Mouse (Mus musculus) lung, embryonic 15.5 days (tissue): ENCODE measurements at regions not wholly inside any gene's neighbourhood (a gene's known extent, or its start where the extent isn't known, plus 50 kb on each side); places are given as distances from the start of the nearest gene placed in this dataset.

Experiments
- ATAC-seq: fragments of 200-750 bp; cut with Nextera tagmentation; 2 replicates; pipeline ENCODE4 v1.8.0; 2017; ENCODE audit warnings: moderate number of reproducible peaks, borderline replicate concordance; ENCODE audit not compliant: low FRiP score, low TSS enrichment; ENCODE audit errors: extremely low read depth
- H3K27ac ChIP-seq: fragments of 300-500 bp; sonication (generic); 2 replicates; pipeline ENCODE4 v1.5.1; 2015; ENCODE audit warnings: moderate library complexity, mild to moderate bottlenecking, inconsistent platforms
- H3K27me3 ChIP-seq: fragments of 300-500 bp; sonication (generic); 2 replicates; pipeline ENCODE4 v1.6.1; 2015; ENCODE audit warnings: inconsistent platforms
- H3K36me3 ChIP-seq: fragments of 300-500 bp; sonication (generic); 2 replicates; pipeline ENCODE4 v1.6.1; 2015; ENCODE audit warnings: inconsistent platforms
- H3K4me1 ChIP-seq: fragments of 300-500 bp; sonication (generic); 2 replicates; pipeline ENCODE4 v1.6.1; 2015; ENCODE audit warnings: inconsistent platforms
- H3K4me2 ChIP-seq: fragments of 300-500 bp; sonication (generic); 2 replicates; pipeline ENCODE4 v1.6.1; 2015; ENCODE audit warnings: inconsistent platforms, mild to moderate bottlenecking, moderate library complexity
- H3K4me3 ChIP-seq: fragments of 300-500 bp; sonication (generic); 2 replicates; pipeline ENCODE4 v1.5.1; 2015; ENCODE audit warnings: mild to moderate bottlenecking, inconsistent platforms
- H3K9ac ChIP-seq: fragments of 300-500 bp; sonication (generic); 2 replicates; pipeline ENCODE4 v1.6.1; 2015; ENCODE audit warnings: inconsistent platforms
- H3K9me3 ChIP-seq: fragments of 300-500 bp; sonication (generic); 2 replicates; pipeline ENCODE4 v1.6.1; 2016; ENCODE audit warnings: inconsistent platforms
- WGBS: fragments of 180-500 bp; shearing (Covaris S2); methylation state at CpG from one replicate; pipeline ENCODE4 v1.1.7; 2015; 5-methylcytosine and 5-hydroxymethylcytosine counted together

DNA sequence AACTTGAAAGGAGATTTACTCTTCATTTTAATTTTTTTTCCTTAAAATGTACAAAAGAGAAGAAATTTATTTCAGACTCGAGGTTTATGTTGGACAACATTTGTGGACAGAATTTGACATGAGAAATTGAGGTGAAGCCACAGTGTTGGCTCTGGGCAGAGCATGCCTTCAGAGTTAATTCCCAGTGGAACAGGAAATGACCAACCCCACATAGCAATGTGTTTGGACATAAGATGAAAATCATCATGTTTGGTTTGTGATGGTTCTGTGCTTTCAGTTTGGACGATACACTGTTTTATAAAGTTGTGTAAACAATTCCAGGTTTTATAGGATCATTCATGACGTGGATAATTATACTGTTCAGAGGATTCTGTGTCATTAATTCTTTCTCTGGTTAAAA is 271.9 kb upstream of the Mettl25 start:
- no peak overlapping the region for H3K4me3 ChIP-seq
- WGBS: 23% methylated on average over 3 of the region's 3 CpGs
- H3K27me3 ChIP-seq: no peaks in the 10 kb centered on the region
- no peak for ATAC-seq
- no peak overlapping the region for H3K9ac ChIP-seq
- H3K27ac ChIP-seq: no peak overlapping the region
- no peaks in the 10 kb centered on the region for H3K36me3 ChIP-seq
- no peaks in the 10 kb centered on the region for H3K4me1 ChIP-seq
- no peaks in the 10 kb centered on the region for H3K9me3 ChIP-seq
- no peak overlapping the region for H3K4me2 ChIP-seq

DNA sequence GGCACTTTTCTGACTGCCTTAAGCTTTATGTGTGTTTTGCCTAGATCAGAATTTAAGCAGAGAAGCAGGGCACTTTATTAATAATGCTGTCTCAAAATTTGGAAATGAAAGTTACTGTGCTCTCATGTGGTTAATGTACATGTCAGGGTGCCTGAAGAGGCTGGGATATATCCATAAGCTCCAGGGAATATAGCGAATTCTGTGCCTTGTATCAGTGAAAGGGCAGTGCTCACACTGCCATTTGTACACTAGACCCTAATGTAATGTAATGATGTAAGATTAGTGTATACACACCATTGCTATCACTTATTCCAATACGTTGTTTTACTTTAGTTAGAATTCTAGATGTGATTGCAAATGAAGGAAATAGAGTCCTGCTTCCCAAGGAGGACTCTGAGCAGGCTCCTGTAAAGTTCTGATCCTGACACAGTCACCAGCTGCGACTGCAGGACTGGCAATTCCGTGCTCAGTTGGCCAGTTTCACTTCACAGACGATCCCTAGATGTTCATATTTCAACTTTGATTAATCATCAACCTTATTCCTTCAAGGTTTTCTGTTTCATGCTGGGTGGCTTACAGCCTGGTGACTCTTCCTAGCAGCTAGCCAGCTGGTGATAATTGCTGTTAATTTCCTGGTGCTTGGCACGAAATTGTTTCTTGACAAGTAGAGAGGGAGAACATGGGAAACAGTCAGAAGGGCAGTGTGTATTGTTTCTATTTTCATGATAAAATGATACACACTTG is 273.7 kb upstream of the Mettl25 start:
- Histone ChIP-seq H3K4me3 (no peak overlapping the region), H3K27ac (no peak overlapping the region), H3K36me3 (no peaks in the 10 kb centered on the region), H3K27me3 (no peaks in the 10 kb centered on the region), H3K9me3 (no peaks in the 10 kb centered on the region), H3K9ac (no peak overlapping the region), H3K4me1 (no peaks in the 10 kb centered on the region), H3K4me2 (no peak overlapping the region)
- WGBS: 46% methylated on average over 6 of the region's 6 CpGs
- ATAC-seq: no peak

DNA sequence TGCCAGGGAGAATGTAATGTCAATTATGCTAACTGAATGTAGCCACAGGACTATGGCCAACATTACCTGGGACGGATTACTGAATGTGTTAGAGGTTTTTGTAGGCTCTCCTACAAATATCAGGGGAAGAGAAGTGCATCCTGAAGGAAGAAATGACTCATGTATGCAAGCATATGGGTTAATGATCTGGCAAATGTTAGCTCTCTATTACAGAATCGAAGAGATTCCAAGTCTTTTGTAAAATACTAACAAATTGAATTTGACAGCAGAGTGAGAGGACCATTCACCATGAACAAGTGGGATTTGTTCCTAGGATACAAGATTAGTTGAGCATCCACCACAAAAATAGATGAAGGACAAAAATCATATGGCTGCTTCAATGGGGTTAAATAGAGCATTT is 280.6 kb upstream of the Mettl25 start:
- Histone ChIP-seq H3K9ac (no peak overlapping the region), H3K27me3 (no peaks in the 10 kb centered on the region)
- 78% methylated on average over 2 of the region's 2 CpGs for WGBS

DNA sequence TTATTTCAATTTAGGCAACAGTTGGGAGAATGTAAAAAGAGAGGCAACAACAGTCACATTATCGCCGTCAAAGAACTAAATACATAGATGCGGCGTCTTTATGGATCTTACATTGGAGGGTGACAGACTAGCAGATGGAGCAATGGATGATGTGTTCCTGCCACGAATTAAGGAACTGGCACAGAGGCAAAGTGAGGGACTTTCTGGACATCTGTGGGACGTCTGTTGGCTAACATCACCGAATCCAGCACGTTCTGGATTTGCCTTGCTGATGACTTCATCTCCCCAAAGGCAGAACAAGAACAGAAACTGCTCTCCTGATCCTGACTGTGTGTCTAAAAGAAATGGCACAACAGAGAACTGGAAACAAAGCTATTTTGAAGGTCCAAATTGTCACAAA is 281.8 kb upstream of the Mettl25 start:
- no peak for ATAC-seq
- Histone ChIP-seq H3K9ac (no peak overlapping the region), H3K36me3 (no peaks in the 10 kb centered on the region), H3K27me3 (no peaks in the 10 kb centered on the region), H3K4me3 (no peak overlapping the region), H3K27ac (no peak overlapping the region), H3K4me2 (no peak overlapping the region), H3K4me1 (no peaks in the 10 kb centered on the region), H3K9me3 (no peaks in the 10 kb centered on the region)
- WGBS: 79% methylated on average over 8 of the region's 8 CpGs

More for the DNA sequence above, 280.6 kb upstream of the Mettl25 start:
- Histone ChIP-seq H3K4me1 (no peaks in the 10 kb centered on the region), H3K9me3 (no peaks in the 10 kb centered on the region), H3K4me2 (no peak overlapping the region), H3K36me3 (no peaks in the 10 kb centered on the region), H3K27ac (no peak overlapping the region), H3K4me3 (no peak overlapping the region)
- ATAC-seq: no peak

DNA sequence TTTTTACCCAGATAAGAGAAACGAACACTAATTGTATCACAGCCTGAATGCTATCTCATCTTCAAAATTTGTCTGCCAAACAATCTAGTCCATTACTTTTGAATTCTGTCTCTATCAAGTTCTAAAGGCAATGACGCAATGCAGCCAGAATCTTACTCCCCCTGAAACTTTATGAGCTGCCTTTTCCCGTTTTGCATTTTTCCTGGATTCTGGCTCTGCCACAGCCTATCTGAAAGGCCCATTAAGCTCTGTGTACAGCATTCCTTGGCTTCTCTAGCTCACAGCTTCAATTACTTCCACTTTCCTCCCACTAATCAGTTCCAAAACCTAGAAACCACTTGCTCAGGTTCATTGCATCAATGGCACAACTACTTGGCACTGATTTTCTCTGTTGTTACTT is 298.0 kb upstream of the Ppfia2 start:
- 54% methylated on average over 3 of the region's 3 CpGs for WGBS
- Histone ChIP-seq H3K27ac (no peak overlapping the region), H3K4me2 (no peak overlapping the region)

DNA sequence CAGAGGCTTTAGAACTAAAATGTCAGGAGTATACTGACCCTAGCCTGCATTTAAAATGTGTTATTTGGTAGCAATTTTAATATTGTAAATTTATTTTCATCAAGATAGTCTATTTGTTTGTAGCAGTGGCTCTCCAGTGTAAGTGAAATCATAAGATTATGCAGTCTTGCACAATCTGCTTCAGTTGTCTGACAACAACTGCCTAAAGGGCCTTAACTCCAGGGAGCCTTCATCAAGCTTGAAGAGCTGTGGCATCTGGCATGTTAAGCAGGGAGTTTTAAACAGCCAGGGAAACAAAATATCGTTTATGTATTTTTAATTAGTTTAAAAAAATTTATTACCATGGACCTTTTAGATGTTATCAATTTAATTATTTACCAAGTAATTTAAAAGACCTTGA is 295.7 kb upstream of the Ppfia2 start:
- WGBS: 46% methylated on average over 1 of the region's 1 CpGs
- no peak overlapping the region for H3K4me2 ChIP-seq
- no peaks in the 10 kb centered on the region for H3K9me3 ChIP-seq
- H3K9ac ChIP-seq: no peak overlapping the region
- no peaks in the 10 kb centered on the region for H3K4me1 ChIP-seq
- no peak overlapping the region for H3K4me3 ChIP-seq
- H3K36me3 ChIP-seq: no peaks in the 10 kb centered on the region
- H3K27ac ChIP-seq: no peak overlapping the region
- H3K27me3 ChIP-seq: no peaks in the 10 kb centered on the region
- no peak for ATAC-seq

More for the DNA sequence above, 298.0 kb upstream of the Ppfia2 start:
- no peaks in the 10 kb centered on the region for H3K27me3 ChIP-seq
- no peaks in the 10 kb centered on the region for H3K9me3 ChIP-seq
- no peak for ATAC-seq
- H3K4me1 ChIP-seq: no peaks in the 10 kb centered on the region
- no peak overlapping the region for H3K9ac ChIP-seq
- no peak overlapping the region for H3K4me3 ChIP-seq
- H3K36me3 ChIP-seq: no peaks in the 10 kb centered on the region

DNA sequence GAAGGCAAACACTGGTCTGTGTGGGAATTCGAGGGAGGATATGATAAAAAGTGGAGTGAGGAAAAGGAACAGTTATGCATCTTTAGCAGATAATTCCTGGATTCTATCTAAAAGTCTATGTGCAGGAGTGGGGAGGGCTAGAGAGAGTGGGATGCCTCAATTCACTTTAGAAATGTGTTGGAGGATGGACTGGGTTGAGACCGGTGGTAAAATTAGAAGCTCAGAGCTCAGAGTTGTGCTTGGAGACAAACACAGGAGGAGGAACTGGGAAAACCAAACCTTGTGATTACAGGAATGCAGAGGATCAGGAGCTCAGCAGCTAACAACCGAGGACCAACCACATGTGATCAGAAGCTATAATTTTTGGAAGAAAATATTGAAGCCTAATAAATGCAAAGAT is 290.5 kb upstream of the Ppfia2 start:
- no peak for ATAC-seq
- Histone ChIP-seq H3K4me3 (no peak overlapping the region), H3K9ac (no peak overlapping the region), H3K4me1 (no peaks in the 10 kb centered on the region), H3K36me3 (no peaks in the 10 kb centered on the region), H3K27me3 (no peaks in the 10 kb centered on the region), H3K9me3 (no peaks in the 10 kb centered on the region), H3K27ac (no peak overlapping the region), H3K4me2 (no peak overlapping the region)
- WGBS: 79% methylated on average over 3 of the region's 3 CpGs

DNA sequence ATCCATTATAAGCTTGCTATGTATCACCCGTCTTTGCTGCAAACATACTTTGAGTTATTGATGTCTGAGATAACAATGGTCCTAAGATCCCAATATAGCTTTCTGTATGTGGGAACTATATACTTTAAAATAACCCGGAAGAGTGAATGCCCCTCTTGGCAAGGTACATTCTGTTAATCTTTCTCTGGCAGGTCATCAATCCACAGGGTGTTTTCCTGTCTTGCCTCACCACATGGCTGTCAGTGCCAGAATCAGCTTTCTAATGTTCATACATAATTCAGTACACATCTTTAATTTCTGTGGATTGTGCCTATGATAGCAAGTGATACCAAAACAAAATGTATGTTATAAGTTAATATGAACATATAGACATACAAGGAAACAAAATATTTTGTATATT is 267.6 kb upstream of the Ppfia2 start:
- Histone ChIP-seq H3K9me3 (no peaks in the 10 kb centered on the region), H3K4me1 (no peaks in the 10 kb centered on the region), H3K9ac (no peak overlapping the region), H3K4me2 (no peak overlapping the region), H3K27ac (no peak overlapping the region), H3K36me3 (no peaks in the 10 kb centered on the region), H3K4me3 (no peak overlapping the region), H3K27me3 (no peaks in the 10 kb centered on the region)
- no peak for ATAC-seq
- WGBS: 49% methylated on average over 2 of the region's 2 CpGs

DNA sequence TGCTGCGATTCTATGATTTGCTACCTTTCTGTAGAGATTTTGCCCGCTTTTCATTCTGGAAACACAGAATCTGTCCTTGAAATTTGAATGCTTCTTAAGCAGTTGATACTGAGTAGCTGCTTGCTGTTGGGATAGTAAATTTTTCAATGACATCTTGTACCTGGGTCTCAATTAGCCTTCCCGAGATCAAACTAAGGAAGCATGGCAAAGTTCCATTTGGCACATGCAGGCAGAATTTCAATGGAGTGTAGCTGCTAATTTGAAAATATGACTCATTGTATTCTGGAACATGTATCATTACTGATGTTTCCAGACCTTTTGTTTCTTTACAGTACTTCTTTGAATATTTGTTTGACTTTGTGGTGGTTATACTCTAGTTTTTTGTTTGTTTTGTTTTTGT is 245.9 kb upstream of the Ppfia2 start:
- Histone ChIP-seq H3K9ac (no peak overlapping the region), H3K4me3 (no peak overlapping the region), H3K36me3 (no peaks in the 10 kb centered on the region), H3K27me3 (no peaks in the 10 kb centered on the region), H3K4me2 (no peak overlapping the region), H3K4me1 (no peaks in the 10 kb centered on the region), H3K27ac (no peak overlapping the region), H3K9me3 (no peaks in the 10 kb centered on the region)
- ATAC-seq: no peak
- 86% methylated on average over 3 of the region's 3 CpGs for WGBS

DNA sequence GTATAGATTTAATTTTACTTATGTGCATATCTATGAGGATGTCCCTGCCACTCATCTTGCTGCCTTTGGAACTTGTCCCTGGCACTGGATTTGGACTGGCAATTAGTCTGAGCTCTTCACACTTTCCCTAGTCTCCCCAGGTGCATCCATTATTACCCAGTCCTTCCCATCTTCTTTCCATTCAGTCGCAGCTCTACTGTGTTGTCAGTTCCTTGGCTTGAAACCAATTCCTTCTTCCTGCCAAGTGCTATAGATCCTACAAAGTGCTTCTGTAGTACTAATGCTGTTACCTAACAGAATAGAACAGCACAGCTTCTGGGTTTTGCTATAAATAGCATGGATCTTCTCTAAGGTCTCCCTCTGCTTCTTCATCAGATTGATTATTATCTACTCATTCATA is 228.0 kb upstream of the Ppfia2 start:
- H3K4me2 ChIP-seq: no peak overlapping the region
- H3K9ac ChIP-seq: no peak overlapping the region
- H3K36me3 ChIP-seq: no peaks in the 10 kb centered on the region
- H3K9me3 ChIP-seq: no peaks in the 10 kb centered on the region
- no peak overlapping the region for H3K4me3 ChIP-seq
- H3K4me1 ChIP-seq: peaks cover 4% of the 10 kb centered on the region; the same call in 1 of the 2 replicates
- H3K27ac ChIP-seq: no peak overlapping the region
- no peaks in the 10 kb centered on the region for H3K27me3 ChIP-seq
- WGBS: 35% methylated on average over 1 of the region's 1 CpGs
- peak; percentile 89 for ATAC-seq

DNA sequence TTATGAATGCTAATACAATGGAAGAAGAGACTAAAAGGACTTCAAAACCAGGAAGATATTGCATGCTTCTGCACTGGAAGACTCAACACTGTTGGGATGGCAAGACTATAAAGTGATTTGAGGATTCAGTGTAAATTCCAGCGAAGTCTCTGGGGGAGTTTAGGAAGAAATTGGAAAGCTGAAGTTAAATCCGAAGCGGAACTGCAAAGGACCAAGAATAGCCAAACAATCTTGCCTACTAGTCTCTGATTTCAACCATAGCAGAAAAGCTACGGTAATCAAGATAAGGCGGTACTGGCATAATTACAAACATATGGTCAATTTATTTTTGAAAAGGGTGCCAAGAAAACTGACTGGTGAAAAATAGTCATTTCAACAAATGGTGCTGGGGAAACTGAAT is 216.0 kb upstream of the Ppfia2 start:
- H3K9ac ChIP-seq: no peak overlapping the region
- no peak overlapping the region for H3K27ac ChIP-seq
- no peak for ATAC-seq
- H3K36me3 ChIP-seq: no peaks in the 10 kb centered on the region
- WGBS: 71% methylated on average over 5 of the region's 5 CpGs
- no peak overlapping the region for H3K4me2 ChIP-seq
- no peaks in the 10 kb centered on the region for H3K27me3 ChIP-seq
- H3K4me3 ChIP-seq: no peak overlapping the region
- no peaks in the 10 kb centered on the region for H3K4me1 ChIP-seq
- H3K9me3 ChIP-seq: no peaks in the 10 kb centered on the region

DNA sequence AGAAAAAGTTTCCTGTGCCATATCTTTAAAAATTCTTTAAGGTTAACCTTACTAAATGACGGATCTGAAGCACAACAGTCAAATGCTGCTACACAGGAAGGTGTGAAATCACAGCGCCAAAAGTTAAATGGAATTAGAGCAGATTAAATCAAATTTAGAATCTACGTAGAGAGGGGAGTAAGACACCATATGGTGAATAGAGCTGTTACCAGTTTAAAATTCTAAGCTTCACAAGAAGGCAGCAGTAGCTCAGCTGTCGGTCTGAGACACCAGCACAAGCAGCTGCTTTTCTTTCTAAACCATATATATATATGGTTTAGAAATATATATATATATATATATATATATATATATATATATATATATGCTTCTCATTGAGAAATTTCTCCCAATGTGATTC is 210.3 kb upstream of the Ppfia2 start:
- Histone ChIP-seq H3K9me3 (no peaks in the 10 kb centered on the region), H3K9ac (no peak overlapping the region), H3K4me3 (no peak overlapping the region), H3K4me2 (no peak overlapping the region), H3K4me1 (no peaks in the 10 kb centered on the region), H3K27ac (no peak overlapping the region), H3K27me3 (no peaks in the 10 kb centered on the region), H3K36me3 (no peaks in the 10 kb centered on the region)
- 80% methylated on average over 4 of the region's 4 CpGs for WGBS
- ATAC-seq: no peak

DNA sequence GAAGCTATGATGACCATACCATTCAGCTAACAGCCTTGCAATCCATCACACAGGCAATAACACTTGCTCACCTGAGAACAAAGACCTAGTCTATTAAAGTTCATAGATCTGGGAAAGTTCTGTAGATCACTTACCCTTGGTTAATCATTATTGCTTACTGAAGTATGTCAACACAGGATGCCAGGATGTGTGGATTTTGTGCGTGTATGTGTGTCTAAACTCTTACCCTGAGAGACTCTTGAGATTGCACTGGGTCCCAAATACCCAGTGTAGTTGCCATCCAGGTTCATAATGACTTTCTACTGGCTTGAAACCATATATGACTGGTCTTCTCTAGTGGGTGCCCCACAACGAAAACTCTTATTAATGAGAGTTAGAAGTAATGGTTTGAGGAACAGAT is 196.8 kb upstream of the Ppfia2 start:
- WGBS: 48% methylated on average over 2 of the region's 2 CpGs

More for the DNA sequence above, 196.8 kb upstream of the Ppfia2 start:
- Histone ChIP-seq H3K4me2 (no peak overlapping the region), H3K9me3 (no peaks in the 10 kb centered on the region), H3K27ac (no peak overlapping the region), H3K4me3 (no peak overlapping the region), H3K36me3 (no peaks in the 10 kb centered on the region), H3K27me3 (no peaks in the 10 kb centered on the region), H3K4me1 (no peaks in the 10 kb centered on the region), H3K9ac (no peak overlapping the region)
- ATAC-seq: peak; percentile 91
